ENCODE assay signal across 20 mouse cellular contexts in the genomic region with DNA sequence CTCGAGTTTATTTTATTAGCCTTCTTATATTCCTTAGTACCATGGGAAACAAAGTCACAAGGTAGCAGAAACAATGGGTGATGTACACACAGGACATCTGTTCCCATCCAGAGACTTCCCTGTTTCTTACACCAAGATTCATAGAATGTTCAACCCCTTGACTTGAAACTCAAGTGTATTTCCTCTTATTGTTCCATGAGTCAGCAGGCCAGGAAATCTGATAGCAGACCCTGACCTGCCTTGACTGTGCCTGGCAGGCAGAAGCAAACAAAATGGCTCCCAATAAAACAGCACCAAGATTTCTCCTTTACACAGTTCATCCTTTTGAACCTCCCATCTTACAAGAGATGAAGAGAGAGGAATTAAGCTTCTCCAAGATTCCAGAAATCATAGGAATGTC. TPM values are rescaled to one million over a fixed set of nuclear protein-coding genes. Genes with fewer than 3 reads are reported as not detected.
"Had no signal": no experiment of that assay in that cellular context is flagged by ENCODE, and none has a peak within 500 bp of the region (broad histone marks: within the 10 kb centered on the region; RNA-seq: fewer than 3 reads in every experiment).

No protein-coding gene starts in this region.

- H3K4me3 ChIP-seq: left cerebral cortex, adult 2 months; limb, embryonic 12.5 days; limb, embryonic 15.5 days; liver, embryonic 12.5 days; liver, embryonic 15.5 days; megakaryocyte, embryonic 14.5 days; midbrain, embryonic 10.5 days; midbrain, embryonic 13.5 days; myocyte had no signal

- H3K27ac ChIP-seq: kidney, postnatal 0 days; left cerebral cortex, adult 2 months; limb, embryonic 12.5 days; limb, embryonic 15.5 days; liver, embryonic 12.5 days; liver, embryonic 15.5 days; midbrain, embryonic 10.5 days; midbrain, embryonic 13.5 days had no signal

- DNase-seq: kidney, adult 18-20 months; kidney, postnatal 36 days; layer of hippocampus, postnatal 36 days; left cerebral cortex, postnatal 4 days; lung, adult 2 months; lung, postnatal 14 days; lung, postnatal 4 days; thymus, adult 18-20 months; thymus, postnatal 36 days had no signal

- H3K4me2 ChIP-seq: limb, embryonic 12.5 days; limb, embryonic 15.5 days; liver, embryonic 12.5 days; liver, embryonic 15.5 days; midbrain, embryonic 13.5 days had no signal

- ATAC-seq: liver, embryonic 12.5 days; midbrain, embryonic 13.5 days; midbrain, embryonic 16.5 days had no signal

- H3K9ac ChIP-seq: limb, embryonic 12.5 days; limb, embryonic 15.5 days; liver, embryonic 12.5 days; liver, embryonic 15.5 days; midbrain, embryonic 13.5 days had no signal

- H3K4me1 ChIP-seq: limb, embryonic 12.5 days; limb, embryonic 15.5 days; liver, embryonic 12.5 days; liver, embryonic 15.5 days; megakaryocyte, embryonic 14.5 days; midbrain, embryonic 10.5 days; midbrain, embryonic 13.5 days had no signal

- H3K27me3 ChIP-seq: limb, embryonic 12.5 days; limb, embryonic 15.5 days; liver, embryonic 12.5 days; liver, embryonic 15.5 days; megakaryocyte, embryonic 14.5 days; midbrain, embryonic 13.5 days had no signal

- H3K36me3 ChIP-seq: limb, embryonic 12.5 days; limb, embryonic 15.5 days; liver, embryonic 12.5 days; liver, embryonic 15.5 days; midbrain, embryonic 10.5 days; midbrain, embryonic 13.5 days had no signal

- H3K9me3 ChIP-seq: limb, embryonic 15.5 days; liver, embryonic 12.5 days; liver, embryonic 15.5 days had no signal

RNA-seq across cellular contexts. Expression of a gene that starts 30.0 kb away (rescaled TPM):
- total RNA-seq: layer of hippocampus, postnatal 36 days had no signal
- polyA plus RNA-seq: myocyte had no signal
